Mouse (Mus musculus) lung, embryonic 15.5 days (tissue): ENCODE data around the gene Zbtb1. TPM values are rescaled to one million over a fixed set of nuclear protein-coding genes. Genes with fewer than 3 reads are reported as not detected.

Experiments used
- ATAC-seq: fragments of 200-750 bp; cut with Nextera tagmentation; 2 replicates; pipeline ENCODE4 v1.8.0; 2017; ENCODE audit warnings: moderate number of reproducible peaks, borderline replicate concordance; ENCODE audit not compliant: low FRiP score, low TSS enrichment; ENCODE audit errors: extremely low read depth
- H3K27ac ChIP-seq: fragments of 300-500 bp; sonication (generic); 2 replicates; pipeline ENCODE4 v1.5.1; 2015; ENCODE audit warnings: moderate library complexity, mild to moderate bottlenecking, inconsistent platforms
- H3K27me3 ChIP-seq: fragments of 300-500 bp; sonication (generic); 2 replicates; pipeline ENCODE4 v1.6.1; 2015; ENCODE audit warnings: inconsistent platforms
- H3K36me3 ChIP-seq: fragments of 300-500 bp; sonication (generic); 2 replicates; pipeline ENCODE4 v1.6.1; 2015; ENCODE audit warnings: inconsistent platforms
- H3K4me1 ChIP-seq: fragments of 300-500 bp; sonication (generic); 2 replicates; pipeline ENCODE4 v1.6.1; 2015; ENCODE audit warnings: inconsistent platforms
- H3K4me2 ChIP-seq: fragments of 300-500 bp; sonication (generic); 2 replicates; pipeline ENCODE4 v1.6.1; 2015; ENCODE audit warnings: inconsistent platforms, mild to moderate bottlenecking, moderate library complexity
- H3K4me3 ChIP-seq: fragments of 300-500 bp; sonication (generic); 2 replicates; pipeline ENCODE4 v1.5.1; 2015; ENCODE audit warnings: mild to moderate bottlenecking, inconsistent platforms
- H3K9ac ChIP-seq: fragments of 300-500 bp; sonication (generic); 2 replicates; pipeline ENCODE4 v1.6.1; 2015; ENCODE audit warnings: inconsistent platforms
- H3K9me3 ChIP-seq: fragments of 300-500 bp; sonication (generic); 2 replicates; pipeline ENCODE4 v1.6.1; 2016; ENCODE audit warnings: inconsistent platforms
- WGBS: fragments of 180-500 bp; shearing (Covaris S2); methylation state at CpG from one replicate; pipeline ENCODE4 v1.1.7; 2015; 5-methylcytosine and 5-hydroxymethylcytosine counted together
- polyA plus RNA-seq: library from polyadenylated mRNA; unstranded; fragments of >200 nt; fragmentation: Nextera tagmentation; extraction: Ambion mirVana; gene quantifications from 2 replicates; pipeline ENCODE4 v1.2.1, GENCODE M21; 2015

Gene Zbtb1
- polyA plus RNA-seq, 1 experiment from 2014 or later, result 10.8 TPM

DNA sequence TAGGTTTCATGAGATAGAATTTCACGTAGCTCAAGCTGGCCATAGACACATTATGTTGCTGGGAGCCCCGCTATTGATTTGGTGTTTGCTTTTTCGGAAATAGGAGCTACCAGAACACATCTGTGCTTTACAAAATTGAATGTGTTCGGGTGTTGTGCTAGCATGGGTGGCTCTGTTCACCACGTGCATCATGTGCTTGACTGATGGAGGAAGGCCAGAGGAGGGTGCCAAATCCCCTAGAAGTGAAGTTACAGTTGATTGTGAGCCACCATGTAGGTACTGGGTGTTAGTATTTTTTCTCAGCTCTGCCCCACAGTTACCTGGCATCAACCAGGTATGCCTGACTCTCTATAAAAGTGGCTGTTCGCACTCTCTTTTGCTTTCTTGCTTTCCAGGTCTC is 74.8 kb downstream of the Zbtb1 start:
- no peak overlapping the region for H3K4me3 ChIP-seq
- H3K9me3 ChIP-seq, result no peaks in the 10 kb centered on the region
- H3K36me3 ChIP-seq, result no peaks in the 10 kb centered on the region
- no peak overlapping the region for H3K9ac ChIP-seq
- no peaks in the 10 kb centered on the region for H3K27me3 ChIP-seq
- 78% methylated on average over 6 of the region's 6 CpGs for WGBS
- H3K4me2 ChIP-seq, result no peak overlapping the region
- H3K4me1 ChIP-seq, result peaks cover 7% of the 10 kb centered on the region; the same call in 1 of the 2 replicates
- H3K27ac ChIP-seq, result no peak overlapping the region
- no peak for ATAC-seq

DNA sequence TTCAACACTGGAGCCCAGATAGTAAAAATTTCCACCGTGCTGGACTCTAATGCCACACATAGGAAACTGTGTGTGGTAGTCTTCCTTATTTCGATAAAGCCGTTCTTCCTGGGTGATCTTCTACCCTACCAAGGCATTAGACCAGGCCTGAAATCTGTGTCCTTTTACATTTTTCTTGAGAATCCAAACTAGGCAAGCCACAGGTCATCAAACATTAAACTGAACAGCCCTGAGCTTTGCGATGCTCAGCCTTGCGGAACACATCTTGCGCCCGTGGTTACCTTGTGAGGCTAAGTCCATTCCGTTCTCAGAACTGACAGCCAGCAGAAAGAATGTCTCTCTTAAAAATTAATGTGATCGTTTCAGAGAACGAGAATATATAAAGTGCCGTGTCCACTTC is 76.1 kb downstream of the Zbtb1 start:
- WGBS, result 73% methylated on average over 11 of the region's 11 CpGs
- H3K9me3 ChIP-seq, result no peaks in the 10 kb centered on the region
- no peak for ATAC-seq
- no peak overlapping the region for H3K4me3 ChIP-seq
- H3K9ac ChIP-seq, result no peak overlapping the region
- no peak overlapping the region for H3K27ac ChIP-seq
- no peaks in the 10 kb centered on the region for H3K27me3 ChIP-seq
- H3K4me1 ChIP-seq, result peaks cover 7% of the 10 kb centered on the region; the same call in 1 of the 2 replicates
- no peaks in the 10 kb centered on the region for H3K36me3 ChIP-seq
- H3K4me2 ChIP-seq, result no peak overlapping the region

Other genes starting within 250 kb of the Zbtb1 start
- 0.34 TPM in 2 replicates for gene Esr2, start 193.0 kb upstream of the Zbtb1 start, polyA plus RNA-seq
- not detected in 2 replicates for gene Tex21, start 123.5 kb upstream of the Zbtb1 start, polyA plus RNA-seq
- 97.4 and 99.8 TPM in 2 replicates for gene Mthfd1, start 115.0 kb upstream of the Zbtb1 start, polyA plus RNA-seq
- gene Akap5, start 45.4 kb upstream of the Zbtb1 start, polyA plus RNA-seq, result 23.3 and 28.7 TPM in 2 replicates
- gene Zbtb25, start 664 bp upstream of the Zbtb1 start, polyA plus RNA-seq, result 15.8 and 16.7 TPM in 2 replicates
- gene Hspa2, start 33.9 kb downstream of the Zbtb1 start, polyA plus RNA-seq, result 8.5 and 10.5 TPM in 2 replicates
- 4.9 and 5.0 TPM in 2 replicates for gene Ppp1r36, start 47.3 kb downstream of the Zbtb1 start, polyA plus RNA-seq
- 6.9 and 7.2 TPM in 2 replicates for gene Plekhg3, start 160.6 kb downstream of the Zbtb1 start, polyA plus RNA-seq